Mouse (Mus musculus) lung, adult 2 months (tissue): ENCODE measurements around the gene Slco4a1.

Source experiments
- CTCF ChIP-seq: fragments of 200-500 bp; IDR thresholded peaks from 2 replicates; pipeline ENCODE4 v1.5.1; 2011; ENCODE audit warnings: mild to moderate bottlenecking, low read length, control low read depth; ENCODE audit not compliant: insufficient read depth
- POLR2A ChIP-seq: fragments of 200-500 bp; IDR thresholded peaks from 2 replicates; pipeline ENCODE4 v1.6.1; 2011; ENCODE audit warnings: low read depth, mild to moderate bottlenecking, control low read depth, low read length, borderline replicate concordance; ENCODE audit errors: extremely low read depth

DNA sequence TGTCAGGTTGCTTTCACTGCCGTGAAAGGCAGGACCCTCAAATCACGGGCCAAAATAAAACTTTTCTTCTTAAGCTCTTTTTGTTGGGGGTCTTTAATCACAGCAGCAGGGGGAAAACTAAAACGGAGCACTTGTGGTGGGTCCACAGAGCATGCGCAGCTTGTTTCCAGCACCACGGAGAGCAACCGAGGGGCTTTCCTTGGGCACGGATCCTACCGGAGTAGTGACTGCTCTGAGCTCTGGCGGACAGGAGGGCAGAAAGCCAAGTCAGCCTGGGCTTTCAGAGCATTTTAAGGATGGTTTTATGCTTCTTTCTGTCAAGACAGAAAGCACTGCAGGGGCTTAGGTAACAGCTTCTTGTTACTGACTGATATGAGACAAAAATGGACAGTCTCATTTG is 38.3 kb upstream of the Slco4a1 start:
- TF ChIP-seq CTCF = no peak
- no peak for TF ChIP-seq POLR2A
